Mouse (Mus musculus) C2C12 (cell line): ENCODE measurements around the gene Phf21a. TPM values are rescaled to one million over a fixed set of nuclear protein-coding genes. Genes with fewer than 3 reads are reported as not detected.
A peak's percentile ranks its signal among the peaks of the same experiment; 100 is the strongest.

ENCODE experiments used
- H3K27me3 ChIP-seq: one replicate; pipeline ENCODE4 v1.6.1; 2011; ENCODE audit not compliant: control insufficient read depth, insufficient read depth, insufficient read length
- H3K36me3 ChIP-seq: one replicate; pipeline ENCODE4 v1.6.1; 2011; ENCODE audit not compliant: control insufficient read depth, insufficient read depth
- H3K4me3 ChIP-seq: one replicate; pipeline ENCODE4 v1.5.1; 2011; ENCODE audit warnings: mild to moderate bottlenecking, control low read depth; ENCODE audit not compliant: poor library complexity, insufficient read depth, severe bottlenecking
- H3K79me2 ChIP-seq: one replicate; pipeline ENCODE4 v1.6.1; 2011; ENCODE audit not compliant: control insufficient read depth, insufficient read depth
- H3K79me3 ChIP-seq: one replicate; pipeline ENCODE4 v1.6.1; 2011; ENCODE audit warnings: low read depth, control low read depth
- H3ac ChIP-seq: one replicate; pipeline ENCODE3; 2011; ENCODE audit warnings: low read depth; ENCODE audit not compliant: control insufficient read depth, insufficient read length
- CEBPB ChIP-seq: IDR thresholded peaks from one replicate; pipeline ENCODE4 v1.6.1; 2011; ENCODE audit warnings: low read depth, mild to moderate bottlenecking, control low read depth, moderate library complexity
- CTCF ChIP-seq: IDR thresholded peaks from one replicate; pipeline ENCODE4 v1.5.1; 2011; ENCODE audit not compliant: control insufficient read depth, insufficient read depth, insufficient read length
- FOSL1 ChIP-seq: IDR thresholded peaks from one replicate; pipeline ENCODE4 v1.8.0; 2011; ENCODE audit warnings: mild to moderate bottlenecking, low read length; ENCODE audit not compliant: poor library complexity, insufficient read depth, severe bottlenecking
- MAX ChIP-seq: IDR thresholded peaks from one replicate; pipeline ENCODE4 v1.6.1; 2011; ENCODE audit warnings: mild to moderate bottlenecking, control low read depth
- MYOD1 ChIP-seq: IDR thresholded peaks from one replicate; pipeline ENCODE4 v1.6.1; 2011; ENCODE audit warnings: low read depth; ENCODE audit not compliant: control insufficient read depth, insufficient read length
- MYOG ChIP-seq: IDR thresholded peaks from one replicate; pipeline ENCODE4 v1.6.1; 2011; ENCODE audit not compliant: control insufficient read depth, insufficient read length; ENCODE audit errors: extremely low read depth
- USF1 ChIP-seq: IDR thresholded peaks from one replicate; pipeline ENCODE4 v1.6.1; 2011; ENCODE audit warnings: low read depth, mild to moderate bottlenecking, control low read depth, moderate library complexity
- polyA plus RNA-seq: library from polyadenylated mRNA; unstranded; fragments of >200 nt; fragmentation: generic; extraction: Trizol; gene quantifications from one replicate; pipeline ENCODE4 v1.2.1, GENCODE M21; 2012; ENCODE audit warnings: missing spikeins

Gene Phf21a
- polyA plus RNA-seq, 1 experiment, result 8.5 TPM

- no peak overlapping the region for H3K4me3 ChIP-seq
- no peak overlapping the region for H3ac ChIP-seq
- peaks cover 28% of the 10 kb centered on the region for H3K36me3 ChIP-seq
- peaks cover 1% of the 10 kb centered on the region for H3K79me3 ChIP-seq
- H3K79me2 ChIP-seq, result no peaks in the 10 kb centered on the region
- no peaks in the 10 kb centered on the region for H3K27me3 ChIP-seq
- TF ChIP-seq CTCF (no peak), CEBPB (no peak), MAX (no peak), USF1 (no peak)
These were observed 137.1 kb downstream of the Phf21a start for GRCm38 (mm10) chr2:92229973-92230372.

- no peak for TF ChIP-seq CTCF
- TF ChIP-seq MYOD1, result no peak
- TF ChIP-seq MAX, result no peak
- TF ChIP-seq CEBPB, result no peak
- TF ChIP-seq USF1, result no peak
- TF ChIP-seq MYOG, result no peak
- Histone ChIP-seq H3K4me3 (no peak overlapping the region), H3K79me3 (peaks cover 1% of the 10 kb centered on the region), H3ac (no peak overlapping the region), H3K36me3 (peaks cover 30% of the 10 kb centered on the region), H3K27me3 (no peaks in the 10 kb centered on the region), H3K79me2 (no peaks in the 10 kb centered on the region)
These were observed 138.8 kb downstream of the Phf21a start for GRCm38 (mm10) chr2:92231706-92232105.

- Histone ChIP-seq H3ac (no peak overlapping the region), H3K4me3 (no peak overlapping the region), H3K79me2 (no peaks in the 10 kb centered on the region), H3K27me3 (no peaks in the 10 kb centered on the region), H3K36me3 (peaks cover 25% of the 10 kb centered on the region), H3K79me3 (no peaks in the 10 kb centered on the region)
- TF ChIP-seq MYOD1, result no peak
- no peak for TF ChIP-seq FOSL1
- no peak for TF ChIP-seq CTCF
- TF ChIP-seq CEBPB, result no peak
- TF ChIP-seq MAX, result no peak
- no peak for TF ChIP-seq USF1
- no peak for TF ChIP-seq MYOG
These were observed 141.9 kb downstream of the Phf21a start for GRCm38 (mm10) chr2:92234768-92235332.

GRCm38 (mm10) chr2:92240299-92240698 lies 147.4 kb downstream of the Phf21a start:
- no peaks in the 10 kb centered on the region for H3K79me3 ChIP-seq
- no peak overlapping the region for H3K4me3 ChIP-seq
- no peaks in the 10 kb centered on the region for H3K27me3 ChIP-seq
- no peak for TF ChIP-seq CTCF
- no peak for TF ChIP-seq MAX
- TF ChIP-seq FOSL1, result no peak
- no peak for TF ChIP-seq MYOG
- no peak for TF ChIP-seq USF1
- no peak for TF ChIP-seq CEBPB
- no peak for TF ChIP-seq MYOD1
- H3K79me2 ChIP-seq, result no peaks in the 10 kb centered on the region
- H3K36me3 ChIP-seq, result peaks cover 16% of the 10 kb centered on the region
- no peak overlapping the region for H3ac ChIP-seq

- Histone ChIP-seq H3ac (no peak overlapping the region), H3K79me3 (no peaks in the 10 kb centered on the region), H3K36me3 (peaks cover 16% of the 10 kb centered on the region), H3K79me2 (no peaks in the 10 kb centered on the region), H3K27me3 (no peaks in the 10 kb centered on the region), H3K4me3 (no peak overlapping the region)
- TF ChIP-seq MYOD1 (no peak), CTCF (no peak), USF1 (no peak), FOSL1 (no peak), MYOG (no peak), CEBPB (no peak), MAX (no peak)
These were observed 147.9 kb downstream of the Phf21a start for GRCm38 (mm10) chr2:92240816-92241215.

GRCm38 (mm10) chr2:92241317-92241716 lies 148.4 kb downstream of the Phf21a start:
- no peak overlapping the region for H3K4me3 ChIP-seq
- peaks cover 11% of the 10 kb centered on the region for H3K36me3 ChIP-seq
- H3K27me3 ChIP-seq, result no peaks in the 10 kb centered on the region
- no peaks in the 10 kb centered on the region for H3K79me3 ChIP-seq
- no peaks in the 10 kb centered on the region for H3K79me2 ChIP-seq
- TF ChIP-seq MYOG (no peak), USF1 (peak; percentile 22), CEBPB (no peak), MYOD1 (no peak), FOSL1 (no peak)
- no peak overlapping the region for H3ac ChIP-seq
